Mouse (Mus musculus): ENCODE results near the gene Hs3st1. TPM values are rescaled to one million over a fixed set of nuclear protein-coding genes. Genes with fewer than 3 reads are reported as not detected.

Gene Hs3st1
- total and polyA plus RNA-seq, 3 experiments = 0.81 to 2.8 (median 2.8) TPM

GRCm38 (mm10) chr5:39659417-39659816 lies 95.9 kb downstream of the Hs3st1 start:
- no peak for DNase-seq (ENCODE audit: extremely low read depth)
- Histone ChIP-seq H3K79me2 (replicated peaks; ENCODE audit: control insufficient read depth, extremely low read depth, insufficient read depth, poor library complexity, severe bottlenecking) (no peaks in the 10 kb centered on the region), H3K4me3 (replicated peaks in 1 of 3; ENCODE audit: low read depth in 2 of 3, low read length in 2 of 3, poor library complexity in 1 of 3) (no peak overlapping the region), H3K36me3 (replicated peaks in 1 of 2; ENCODE audit: control insufficient read depth in 1 of 2, insufficient read depth in 1 of 2, low read length in 1 of 2) (no peaks in the 10 kb centered on the region), H3K27me3 (replicated peaks) (no peaks in the 10 kb centered on the region), H3K9ac (ENCODE audit: insufficient read depth, low read depth) (no peak overlapping the region), H3K4me2 (ENCODE audit: insufficient read depth, low read depth, poor library complexity, severe bottlenecking) (no peak overlapping the region), H3K27ac (ENCODE audit: insufficient read depth, low read depth) (no peak overlapping the region), H3K9me3 (replicated peaks; ENCODE audit: low read length) (no peaks in the 10 kb centered on the region), H3K4me1 (ENCODE audit: control insufficient read depth in 1 of 2, insufficient read depth in 2 of 2) (no peaks in the 10 kb centered on the region)
- in situ Hi-C loops (cut with MboI; ENCODE audit: low pct_ligation_motif_present, low pct_unique_long_range_greater_than_20kb, low sequenced_read_pairs) (no loop called here), dilution Hi-C loops (cut with MboI; ENCODE audit: extremely low pct_ligation_motif_present, extremely low pct_unique_long_range_greater_than_20kb, low sequenced_read_pairs) (no loop called here)
- TF ChIP-seq TCF12 (IDR thresholded peaks at IDR 0.05; ENCODE audit: low read depth, low read length) = no peak
- no peak for TF ChIP-seq RAD21 (IDR thresholded peaks at IDR 0.05; ENCODE audit: low read depth, low read length)
- no peak for TF ChIP-seq MEF2A (IDR thresholded peaks at IDR 0.05; ENCODE audit: borderline replicate concordance, low read depth, low read length)
- TF ChIP-seq MAX (IDR thresholded peaks at IDR 0.05; ENCODE audit: low read length) = no peak
- TF ChIP-seq ELF1 (IDR thresholded peaks at IDR 0.05; ENCODE audit: low read depth, low read length) = no peak
- no peak for TF ChIP-seq E2F4 (IDR thresholded peaks at IDR 0.05; ENCODE audit: insufficient replicate concordance, low read depth, low read length)
- TF ChIP-seq IRF4 (IDR thresholded peaks at IDR 0.05; ENCODE audit: low read depth, low read length) = no peak
- no peak for TF ChIP-seq MXI1 (IDR thresholded peaks at IDR 0.05; ENCODE audit: low read depth, low read length)
- no peak for TF ChIP-seq NRF1 (IDR thresholded peaks at IDR 0.05; ENCODE audit: low read depth, low read length)
- TF ChIP-seq ZMIZ1 (IDR thresholded peaks at IDR 0.05; ENCODE audit: low read depth, low read length) = no peak
- no peak for TF ChIP-seq ZC3H11A (IDR thresholded peaks at IDR 0.05; ENCODE audit: low read depth, low read length)

GRCm38 (mm10) chr5:39644827-39645380 lies 110.4 kb downstream of the Hs3st1 start:
- in situ Hi-C loops (cut with MboI; ENCODE audit: low pct_ligation_motif_present, low pct_unique_long_range_greater_than_20kb, low sequenced_read_pairs) = loop anchor here (25.0 kb wide), 3 partner anchors 317 to 858 kb away; no protein-coding TSS in a partner anchor
- no peaks in the 10 kb centered on the region for H3K79me2 ChIP-seq (replicated peaks; ENCODE audit: control insufficient read depth, extremely low read depth, insufficient read depth, poor library complexity, severe bottlenecking)
- no peak overlapping the region for H3K27ac ChIP-seq (ENCODE audit: insufficient read depth, low read depth)
- DNase-seq (ENCODE audit: extremely low read depth) = no peak
- H3K4me3 ChIP-seq (replicated peaks in 1 of 3; ENCODE audit: low read depth in 2 of 3, low read length in 2 of 3, poor library complexity in 1 of 3) = peak overlapping the region in 1 of 3 experiments; percentile 55
- H3K9ac ChIP-seq (ENCODE audit: insufficient read depth, low read depth) = no peak overlapping the region
- peaks cover 8% of the 10 kb centered on the region for H3K27me3 ChIP-seq (replicated peaks)
- dilution Hi-C loops (cut with MboI; ENCODE audit: extremely low pct_ligation_motif_present, extremely low pct_unique_long_range_greater_than_20kb, low sequenced_read_pairs) = no loop called here
- TF ChIP-seq ELF1 (IDR thresholded peaks at IDR 0.05; ENCODE audit: low read depth, low read length) (no peak), NELFE (IDR thresholded peaks at IDR 0.05; ENCODE audit: low read depth, low read length) (no peak), UBTF (IDR thresholded peaks at IDR 0.05; ENCODE audit: low read depth, low read length) (no peak), CTCF (conservative IDR thresholded peaks at IDR 0.05 in 1 of 2, IDR thresholded peaks at IDR 0.05 in 1 of 2; ENCODE audit: low read depth in 2 of 2, low read length in 2 of 2) (0 out of 4 replicates have a peak, but pooled peaks of 1 of the 2 experiments have one; percentile 5)
- H3K4me2 ChIP-seq (ENCODE audit: insufficient read depth, low read depth, poor library complexity, severe bottlenecking) = no peak overlapping the region; the same call in 1 of the 2 replicates
- no peaks in the 10 kb centered on the region for H3K9me3 ChIP-seq (replicated peaks; ENCODE audit: low read length)
- H3K36me3 ChIP-seq (replicated peaks in 1 of 2; ENCODE audit: control insufficient read depth in 1 of 2, insufficient read depth in 1 of 2, low read length in 1 of 2) = no peaks in the 10 kb centered on the region
- peaks cover 0 to 16% of the 10 kb centered on the region in 2 experiments; a peak in 2 of 4 replicates for H3K4me1 ChIP-seq (ENCODE audit: control insufficient read depth in 1 of 2, insufficient read depth in 2 of 2)

All from CH12.LX (cell line).